Mouse (Mus musculus) testis, adult 2 months (tissue): Measurements from ENCODE around the gene Ksr1.
A peak's percentile ranks its signal among the peaks of the same experiment; 100 is the strongest.

ENCODE experiments used
- CTCF ChIP-seq: fragments of 200-500 bp; IDR thresholded peaks from 2 replicates; pipeline ENCODE4 v1.5.1; 2012; ENCODE audit warnings: low read depth, mild to moderate bottlenecking, inconsistent platforms, low read length, moderate library complexity; ENCODE audit not compliant: control insufficient read depth, insufficient read depth, insufficient replicate concordance
- POLR2A ChIP-seq: fragments of 200-500 bp; IDR thresholded peaks from 2 replicates; pipeline ENCODE4 v1.6.1; 2012; ENCODE audit warnings: low read depth, mild to moderate bottlenecking, inconsistent platforms, low read length, moderate library complexity; ENCODE audit not compliant: control insufficient read depth

GRCm38 (mm10) chr11:78967371-78967770 lies 178.8 kb downstream of the Ksr1 start:
- peak; percentile 25; the same call in 1 of the 2 replicates for TF ChIP-seq CTCF
- no peak for TF ChIP-seq POLR2A
